Mouse (Mus musculus): ENCODE measurements at regions not wholly inside any gene's neighbourhood (a gene's known extent, or its start where the extent isn't known, plus 50 kb on each side); places are given as distances from the start of the nearest gene placed in this dataset.

DNA sequence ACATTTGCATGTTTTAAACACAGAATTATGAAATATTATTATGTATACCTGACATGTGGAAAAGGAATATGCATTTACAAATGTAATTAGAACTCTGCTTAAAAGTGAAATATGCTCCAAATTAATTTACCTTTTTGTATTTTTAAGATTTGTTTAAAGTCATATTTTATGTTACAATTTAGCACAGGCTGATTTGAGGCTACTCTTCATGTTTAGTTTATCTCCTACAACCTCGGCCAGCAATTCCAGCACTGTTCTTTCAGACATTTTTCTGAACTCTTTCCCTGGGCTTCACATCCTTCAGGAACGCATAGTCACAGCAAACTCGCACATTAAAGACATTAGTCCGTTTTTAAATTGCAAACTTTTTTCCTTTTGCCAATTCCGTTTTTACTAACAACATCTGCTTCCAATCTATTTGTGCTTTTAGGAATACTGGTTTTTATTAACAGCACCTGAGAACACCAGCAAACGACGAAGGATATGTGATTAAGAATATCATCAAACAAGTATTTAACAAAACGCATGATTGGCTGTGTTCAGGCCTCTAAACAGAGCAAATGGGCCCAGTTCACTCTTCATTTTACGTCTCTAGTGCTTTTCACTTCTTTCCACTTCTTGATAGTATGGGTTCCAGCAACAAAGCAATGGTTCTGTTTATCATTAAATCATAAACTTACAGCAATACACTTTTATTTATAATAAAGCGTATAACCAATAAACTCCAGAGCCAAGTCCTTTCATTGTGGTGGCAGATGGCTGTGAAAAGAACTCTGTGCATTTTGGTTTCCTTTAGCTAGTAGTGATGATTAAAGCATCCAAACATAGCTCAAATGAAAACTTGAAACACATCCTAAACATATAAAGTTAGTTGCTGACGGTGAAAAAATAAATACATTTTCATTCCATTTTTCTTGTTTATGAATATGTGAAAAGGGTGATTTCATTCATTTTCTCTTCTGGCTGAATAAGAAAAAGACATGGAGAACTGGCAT, 251.3 kb upstream of the Nfe2l3 start:
- no peak overlapping the region for H3K4me3 ChIP-seq
- 10% methylated on average over 11 of the region's 11 CpGs for WGBS (ENCODE audit: insufficient replicate concordance)
- no peak overlapping the region for H3K4me2 ChIP-seq
- no peak overlapping the region for H3K9ac ChIP-seq
- peaks cover 82% of the 10 kb centered on the region for H3K27me3 ChIP-seq (replicated peaks)
- no peaks in the 10 kb centered on the region for H3K36me3 ChIP-seq
- H3K9me3 ChIP-seq (replicated peaks): no peaks in the 10 kb centered on the region
- no peak for ATAC-seq
- H3K4me1 ChIP-seq: peaks cover 10% of the 10 kb centered on the region; the same call in 1 of the 2 replicates
- H3K27ac ChIP-seq: no peak overlapping the region

DNA sequence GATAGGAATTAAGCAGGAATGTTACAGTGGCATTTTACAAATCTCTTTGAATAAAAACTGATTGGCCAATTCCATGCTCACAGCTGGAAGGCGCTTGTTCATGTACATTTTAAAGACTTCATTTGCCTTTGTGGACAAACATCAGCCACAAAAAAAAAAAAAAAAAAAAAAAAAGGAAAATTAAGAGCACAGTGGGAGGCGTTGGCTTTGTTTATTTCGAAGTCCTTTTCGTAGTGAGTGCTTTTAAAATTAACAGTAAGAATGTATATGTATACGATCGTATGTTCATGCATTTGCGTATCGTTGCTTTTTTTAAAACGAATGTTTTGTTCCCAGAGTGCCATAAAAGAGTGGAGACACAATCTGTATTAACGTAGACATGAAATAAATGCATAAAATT, 250.6 kb upstream of the Nfe2l3 start:
- Histone ChIP-seq H3K27me3 (replicated peaks) (peaks cover 82% of the 10 kb centered on the region), H3K9me3 (replicated peaks) (no peaks in the 10 kb centered on the region)
- ATAC-seq: no peak

GRCm38 (mm10) chr6:51182771-51183284, 249.6 kb upstream of the Nfe2l3 start:
- Histone ChIP-seq H3K27ac (no peak overlapping the region), H3K4me2 (no peak overlapping the region), H3K4me3 (no peak overlapping the region), H3K9ac (no peak overlapping the region), H3K9me3 (replicated peaks) (no peaks in the 10 kb centered on the region), H3K4me1 (0 out of 2 replicates have a peak, but pooled peaks cover under 1% of the 10 kb centered on the region), H3K36me3 (no peaks in the 10 kb centered on the region), H3K27me3 (replicated peaks) (peaks cover 83% of the 10 kb centered on the region)
- 9% methylated on average over 5 of the region's 5 CpGs for WGBS (ENCODE audit: insufficient replicate concordance)
- ATAC-seq: no peak

More for the DNA sequence above, 250.6 kb upstream of the Nfe2l3 start:
- Histone ChIP-seq H3K4me2 (no peak overlapping the region), H3K4me1 (peaks cover 10% of the 10 kb centered on the region; the same call in 1 of the 2 replicates), H3K27ac (no peak overlapping the region), H3K9ac (no peak overlapping the region), H3K4me3 (no peak overlapping the region), H3K36me3 (no peaks in the 10 kb centered on the region)
- WGBS (ENCODE audit: insufficient replicate concordance): 22% methylated on average over 10 of the region's 10 CpGs

- ATAC-seq: no peak
- no peak overlapping the region for H3K4me2 ChIP-seq
- no peak overlapping the region for H3K27ac ChIP-seq
- H3K4me1 ChIP-seq: no peaks in the 10 kb centered on the region
- WGBS (ENCODE audit: insufficient replicate concordance): 2% methylated on average over 21 of the region's 21 CpGs
- no peaks in the 10 kb centered on the region for H3K36me3 ChIP-seq
- peaks cover 93% of the 10 kb centered on the region for H3K27me3 ChIP-seq (replicated peaks)
- H3K9ac ChIP-seq: no peak overlapping the region
- no peak overlapping the region for H3K4me3 ChIP-seq
- H3K9me3 ChIP-seq (replicated peaks): no peaks in the 10 kb centered on the region
These were observed 248.7 kb upstream of the Nfe2l3 start for GRCm38 (mm10) chr6:51183576-51184420.

GRCm38 (mm10) chr6:51184500-51184899, 248.0 kb upstream of the Nfe2l3 start:
- Histone ChIP-seq H3K9me3 (replicated peaks) (no peaks in the 10 kb centered on the region), H3K4me3 (no peak overlapping the region), H3K36me3 (no peaks in the 10 kb centered on the region), H3K4me1 (no peaks in the 10 kb centered on the region), H3K27me3 (replicated peaks) (peaks cover 94% of the 10 kb centered on the region), H3K9ac (no peak overlapping the region), H3K4me2 (no peak overlapping the region), H3K27ac (no peak overlapping the region)
- WGBS (ENCODE audit: insufficient replicate concordance): 7% methylated on average over 3 of the region's 3 CpGs
- no peak for ATAC-seq

- Histone ChIP-seq H3K4me3 (no peak overlapping the region), H3K27me3 (replicated peaks) (peaks cover 95% of the 10 kb centered on the region), H3K4me1 (no peaks in the 10 kb centered on the region), H3K27ac (no peak overlapping the region), H3K9ac (no peak overlapping the region), H3K4me2 (no peak overlapping the region), H3K9me3 (replicated peaks) (no peaks in the 10 kb centered on the region), H3K36me3 (no peaks in the 10 kb centered on the region)
- WGBS (ENCODE audit: insufficient replicate concordance): 20% methylated on average over 6 of the region's 6 CpGs
- no peak for ATAC-seq
These were observed 247.3 kb upstream of the Nfe2l3 start for GRCm38 (mm10) chr6:51185201-51185600.

- no peak for ATAC-seq
- Histone ChIP-seq H3K27me3 (replicated peaks) (peaks cover 98% of the 10 kb centered on the region), H3K9ac (no peak overlapping the region), H3K36me3 (no peaks in the 10 kb centered on the region), H3K4me3 (no peak overlapping the region), H3K9me3 (replicated peaks) (no peaks in the 10 kb centered on the region), H3K4me2 (no peak overlapping the region), H3K27ac (no peak overlapping the region), H3K4me1 (peaks cover 7% of the 10 kb centered on the region)
- 50% methylated on average over 3 of the region's 3 CpGs for WGBS (ENCODE audit: insufficient replicate concordance)
These were observed 243.3 kb upstream of the Nfe2l3 start for GRCm38 (mm10) chr6:51189173-51189572.

- H3K9ac ChIP-seq: no peak overlapping the region
- H3K27ac ChIP-seq: no peak overlapping the region
- peaks cover 82% of the 10 kb centered on the region for H3K27me3 ChIP-seq (replicated peaks)
- no peak overlapping the region for H3K4me3 ChIP-seq
- H3K4me1 ChIP-seq: peaks cover 7% of the 10 kb centered on the region
- no peaks in the 10 kb centered on the region for H3K9me3 ChIP-seq (replicated peaks)
- H3K36me3 ChIP-seq: no peaks in the 10 kb centered on the region
- 53% methylated on average over 8 of the region's 8 CpGs for WGBS (ENCODE audit: insufficient replicate concordance)
- H3K4me2 ChIP-seq: peak overlapping the region; percentile 0; the same call in 1 of the 2 replicates
- ATAC-seq: no peak
These were observed 239.6 kb upstream of the Nfe2l3 start for GRCm38 (mm10) chr6:51192826-51193225.

- ATAC-seq: no peak
- no peak overlapping the region for H3K27ac ChIP-seq
- H3K36me3 ChIP-seq: no peaks in the 10 kb centered on the region
- H3K4me3 ChIP-seq: no peak overlapping the region
- H3K4me1 ChIP-seq: peaks cover 7% of the 10 kb centered on the region
- no peak overlapping the region for H3K9ac ChIP-seq
- 16% methylated on average over 12 of the region's 12 CpGs for WGBS (ENCODE audit: insufficient replicate concordance)
- H3K4me2 ChIP-seq: peak overlapping the region; percentile 0; the same call in 1 of the 2 replicates
- H3K9me3 ChIP-seq (replicated peaks): no peaks in the 10 kb centered on the region
- peaks cover 77% of the 10 kb centered on the region for H3K27me3 ChIP-seq (replicated peaks)
These were observed 239.1 kb upstream of the Nfe2l3 start for GRCm38 (mm10) chr6:51193356-51193755.

GRCm38 (mm10) chr6:51196391-51196790, 236.1 kb upstream of the Nfe2l3 start:
- Histone ChIP-seq H3K9me3 (replicated peaks) (no peaks in the 10 kb centered on the region), H3K27me3 (replicated peaks) (peaks cover 67% of the 10 kb centered on the region), H3K4me2 (no peak overlapping the region), H3K36me3 (no peaks in the 10 kb centered on the region), H3K4me1 (peaks cover 7% of the 10 kb centered on the region), H3K9ac (no peak overlapping the region), H3K4me3 (no peak overlapping the region), H3K27ac (no peak overlapping the region)
- ATAC-seq: no peak
- 69% methylated on average over 2 of the region's 2 CpGs for WGBS (ENCODE audit: insufficient replicate concordance)

- Histone ChIP-seq H3K27ac (no peak overlapping the region), H3K4me1 (peaks cover 7% of the 10 kb centered on the region), H3K27me3 (replicated peaks) (peaks cover 62% of the 10 kb centered on the region), H3K9me3 (replicated peaks) (no peaks in the 10 kb centered on the region), H3K4me3 (no peak overlapping the region), H3K9ac (no peak overlapping the region), H3K4me2 (no peak overlapping the region), H3K36me3 (no peaks in the 10 kb centered on the region)
- no peak for ATAC-seq
- WGBS (ENCODE audit: insufficient replicate concordance): 65% methylated on average over 16 of the region's 16 CpGs
These were observed 235.3 kb upstream of the Nfe2l3 start for GRCm38 (mm10) chr6:51197000-51197774.
